In the genomic region with DNA sequence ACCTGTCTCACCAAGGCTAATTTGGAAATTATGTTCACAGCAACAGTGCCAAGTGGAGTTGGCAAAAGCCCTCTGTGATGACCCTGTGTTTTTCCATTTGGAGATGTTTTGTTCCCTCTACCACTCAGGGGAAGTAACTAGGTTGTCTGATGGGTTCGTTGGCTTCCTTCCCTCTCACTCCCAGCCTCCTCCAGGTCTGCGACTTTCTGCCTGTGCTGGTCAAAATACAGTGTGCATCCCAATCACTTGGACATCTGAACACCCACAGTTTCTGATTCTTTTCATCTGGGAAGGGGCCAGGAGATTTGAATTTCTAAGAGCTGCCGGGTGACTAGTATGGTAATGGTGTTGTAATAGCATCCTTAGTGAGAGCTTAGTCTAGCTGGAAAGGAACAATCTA, we compare ENCODE assay signal across 22 mouse cellular contexts. TPM values are rescaled to one million over a fixed set of nuclear protein-coding genes. Genes with fewer than 3 reads are reported as not detected.
DNase-seq lines count a peak whose midpoint lies in the region; TF ChIP-seq lines count a peak whose summit lies in the region.
"Had no signal": no experiment of that assay in that cellular context is flagged by ENCODE, and none has a peak within 500 bp of the region (broad histone marks: within the 10 kb centered on the region; RNA-seq: fewer than 3 reads in every experiment).

No protein-coding gene starts in this region.

- H3K27ac ChIP-seq in layer of hippocampus, adult 2 months: peak overlapping the region; percentile 96; the same call in 1 of the 2 replicates
- H3K27ac ChIP-seq: embryonic facial prominence, embryonic 15.5 days; forebrain, embryonic 10.5 days; gastrocnemius, adult 2 months; heart, embryonic 10.5 days had no signal

- no peak for TF ChIP-seq CTCF in layer of hippocampus, adult 2 months (conservative IDR thresholded peaks at IDR 0.05)

- DNase-seq in cerebellum, postnatal 10 days: peak; percentile 22 to 33
- DNase-seq in cerebellum, postnatal 4 days (ENCODE audit: low spot score in 2 of 2): no peak
- DNase-seq in heart, adult 11 months: peak; percentile 79
- no peak for DNase-seq in heart, postnatal 14 days
- DNase-seq in layer of hippocampus, adult 2 months (ENCODE audit: low spot score in 2 of 2): no peak
- no peak for DNase-seq in layer of hippocampus, adult 8-10 months (ENCODE audit: low spot score in 2 of 2)
- DNase-seq in neural tube, embryonic 10.5 days (ENCODE audit: extremely low spot score, low spot score): peak; percentile 35
- DNase-seq in layer of hippocampus, postnatal 10 days (ENCODE audit: low spot score in 2 of 2): no peak
- DNase-seq: adrenal gland, adult 8-10 months; adrenal gland, postnatal 36 days; B cell, adult 2 months; cerebellum, adult 11 months; cerebellum, adult 8-10 months; cerebellum, postnatal 25 days; gastrocnemius, adult 2 months; gastrocnemius, postnatal 36 days; heart, adult 18-20 months; heart, postnatal 10 days had no signal

- intact Hi-C loops in heart, postnatal 14 days (cut with DNase I): loop anchor here (5.0 kb wide), 2 partner anchors 46 to 176 kb away; no protein-coding TSS in a partner anchor

- no peak overlapping the region for H3K4me3 ChIP-seq in layer of hippocampus, adult 2 months
- H3K4me3 ChIP-seq: erythroblast, embryonic 14.5 days; gastrocnemius, adult 2 months; heart, embryonic 10.5 days had no signal

RNA-seq across cellular contexts. Expression of gene Msantd2, which starts 27.5 kb away (rescaled TPM):
- total RNA-seq in heart, postnatal 14 days (2021): 10 to 100 TPM; 10.5 to 11.3 TPM
- total RNA-seq in layer of hippocampus, adult 2 months (2021): 10 to 100 TPM; 20.5 to 25.6 TPM
- 10 to 100 TPM; 20.2 to 25.7 (median 23.6) TPM for total RNA-seq in layer of hippocampus, adult 8-10 months (2022)
- total RNA-seq in layer of hippocampus, postnatal 10 days (2021): 10 to 100 TPM; 24.5 to 29.1 TPM

RNA-seq across cellular contexts. Expression of gene Robo3, which starts 28.5 kb away (rescaled TPM):
- not detected for total RNA-seq in heart, postnatal 14 days (2021)
- total RNA-seq in layer of hippocampus, adult 2 months (2021): 10 to 100 TPM; 14.8 to 19.0 TPM
- 10 to 100 TPM; 10.3 to 16.0 (median 13.1) TPM for total RNA-seq in layer of hippocampus, adult 8-10 months (2022)
- 10 to 100 TPM; 14.9 to 22.8 TPM for total RNA-seq in layer of hippocampus, postnatal 10 days (2021)
- total RNA-seq: gastrocnemius, adult 2 months; gastrocnemius, postnatal 36 days; heart, adult 18-20 months; heart, postnatal 10 days had no signal

RNA-seq across cellular contexts. Expression of gene Robo4, which starts 59.9 kb away (rescaled TPM):
- total RNA-seq in heart, postnatal 14 days (2021): 10 to 100 TPM; 41.0 to 44.1 TPM
- total RNA-seq in layer of hippocampus, adult 2 months (2021): 1 to 10 TPM; 4.9 to 5.8 TPM
- 1 to 10 TPM; 5.4 to 9.2 (median 6.5) TPM for total RNA-seq in layer of hippocampus, adult 8-10 months (2022)
- 1 to 10 TPM; 6.9 to 8.3 TPM for total RNA-seq in layer of hippocampus, postnatal 10 days (2021)

Comparison
In these comparisons a context has a peak if more than half of its experiments do, and no peak if none do; other contexts are left out.
1. DNase-seq: peak in cerebellum, postnatal 10 days (2 of 2), heart, adult 11 months (single experiment) and neural tube, embryonic 10.5 days (single experiment); none in cerebellum, postnatal 4 days (0 of 2), heart, postnatal 14 days (0 of 2), layer of hippocampus, adult 2 months (0 of 2), layer of hippocampus, adult 8-10 months (0 of 2) and layer of hippocampus, postnatal 10 days (0 of 2).
2. RNA of gene Robo3, which starts 28.5 kb away (total RNA-seq): 14.9 to 22.8 TPM in layer of hippocampus, postnatal 10 days, 14.8 to 19.0 TPM in layer of hippocampus, adult 2 months and 10.3 to 16.0 TPM in layer of hippocampus, adult 8-10 months; not detected in heart, postnatal 14 days; every median in the first group is over 10 times any median in the second.
3. RNA of gene Robo4, which starts 59.9 kb away (total RNA-seq): 41.0 to 44.1 TPM in heart, postnatal 14 days; 6.9 to 8.3 TPM in layer of hippocampus, postnatal 10 days, 5.4 to 9.2 TPM in layer of hippocampus, adult 8-10 months and 4.9 to 5.8 TPM in layer of hippocampus, adult 2 months; every median in the first group is over 4 times any median in the second.